Mouse (Mus musculus) small intestine, adult 2 months (tissue): Measurements from ENCODE around the gene Rere.

Source experiments
- CTCF ChIP-seq: fragments of 200-500 bp; IDR thresholded peaks from 2 replicates; pipeline ENCODE4 v1.5.1; 2012; ENCODE audit warnings: low read depth, mild to moderate bottlenecking, control low read depth, inconsistent platforms, low read length, moderate library complexity, mixed read lengths; ENCODE audit not compliant: insufficient replicate concordance, insufficient read length; ENCODE audit errors: extremely low read depth
- POLR2A ChIP-seq: fragments of 200-500 bp; IDR thresholded peaks from 2 replicates; pipeline ENCODE4 v1.6.1; 2012; ENCODE audit warnings: low read depth, mild to moderate bottlenecking, control low read depth, inconsistent platforms, low read length, moderate library complexity

GRCm38 (mm10) chr4:150518826-150519225 is 237.4 kb downstream of the Rere start:
- no peak for TF ChIP-seq CTCF
- TF ChIP-seq POLR2A, result no peak
